Mouse (Mus musculus): ENCODE data around the gene Acbd4. TPM values are rescaled to one million over a fixed set of nuclear protein-coding genes. Genes with fewer than 3 reads are reported as not detected.

Acbd4 gene
- total RNA-seq, 1 experiment, result 14.0 TPM

DNA sequence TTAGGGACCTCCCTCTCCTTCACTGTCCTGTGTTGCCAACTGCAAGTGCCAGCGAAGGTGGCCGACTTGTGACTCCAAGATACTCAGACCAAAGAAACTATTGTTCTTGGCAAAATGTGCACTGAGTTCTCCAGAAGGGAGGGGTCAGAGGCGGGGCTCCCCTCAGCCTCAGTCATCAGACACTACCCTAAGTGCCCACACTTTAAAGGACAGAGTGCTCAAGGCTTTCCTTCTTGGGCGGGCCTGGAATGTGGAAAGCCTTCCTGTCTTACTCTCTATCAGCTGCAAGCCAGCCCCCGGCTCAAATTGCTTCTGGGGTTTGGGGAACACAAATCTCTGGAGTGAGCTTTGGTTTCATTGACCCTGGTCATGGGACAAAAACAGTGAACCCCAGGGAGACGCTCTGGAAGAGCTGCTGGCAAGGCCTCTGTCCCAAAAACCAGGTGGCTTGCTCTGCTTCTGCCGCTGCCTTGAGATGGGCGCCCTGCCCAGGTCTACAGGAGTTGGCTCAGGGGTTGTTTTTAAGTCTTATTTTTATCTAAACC lies 34.0 kb upstream of the Acbd4 start:
- Histone ChIP-seq H3K9ac (ENCODE audit: insufficient read depth, low read depth, low read length, poor library complexity, severe bottlenecking) (no peak overlapping the region), H3K36me3 (ENCODE audit: control insufficient read depth, insufficient read depth, low read length, poor library complexity, severe bottlenecking) (peaks cover 63% of the 10 kb centered on the region), H3K27ac (ENCODE audit: insufficient read depth, low read depth, low read length, poor library complexity, severe bottlenecking) (no peak overlapping the region), H3K4me3 (ENCODE audit: insufficient read depth in 1 of 2, low read depth in 1 of 2, low read length in 2 of 2, poor library complexity in 1 of 2, severe bottlenecking in 1 of 2) (no peak overlapping the region), H3K9me3 (ENCODE audit: control insufficient read depth, insufficient read depth, low read depth, low read length) (no peaks in the 10 kb centered on the region), H3K4me1 (ENCODE audit: control insufficient read depth in 2 of 2, insufficient read depth in 2 of 2, low read length in 2 of 2, poor library complexity in 1 of 2) (peaks cover 3 to 6% of the 10 kb centered on the region in 2 experiments; a peak in 2 of 4 replicates)
- peak; percentile 28 for DNase-seq (ENCODE audit: low read depth, low spot score)
- TF ChIP-seq CHD2 (IDR thresholded peaks at IDR 0.05; ENCODE audit: low read depth, low read length), result no peak
- no peak for TF ChIP-seq ZNF384 (IDR thresholded peaks at IDR 0.05; ENCODE audit: low read depth, low read length)
- no peak for TF ChIP-seq MAFK (IDR thresholded peaks at IDR 0.05; ENCODE audit: insufficient read depth, low read depth, low read length)
- no peak for TF ChIP-seq HCFC1 (IDR thresholded peaks at IDR 0.05; ENCODE audit: borderline replicate concordance, insufficient read depth, low read length)
- no peak for TF ChIP-seq ZC3H11A (IDR thresholded peaks at IDR 0.05; ENCODE audit: borderline replicate concordance, low read depth, low read length)
- in situ Hi-C loops (cut with MboI; ENCODE audit: low sequenced_read_pairs in 2 of 2, unreplicated experiment in 2 of 2), result no loop called here

DNA sequence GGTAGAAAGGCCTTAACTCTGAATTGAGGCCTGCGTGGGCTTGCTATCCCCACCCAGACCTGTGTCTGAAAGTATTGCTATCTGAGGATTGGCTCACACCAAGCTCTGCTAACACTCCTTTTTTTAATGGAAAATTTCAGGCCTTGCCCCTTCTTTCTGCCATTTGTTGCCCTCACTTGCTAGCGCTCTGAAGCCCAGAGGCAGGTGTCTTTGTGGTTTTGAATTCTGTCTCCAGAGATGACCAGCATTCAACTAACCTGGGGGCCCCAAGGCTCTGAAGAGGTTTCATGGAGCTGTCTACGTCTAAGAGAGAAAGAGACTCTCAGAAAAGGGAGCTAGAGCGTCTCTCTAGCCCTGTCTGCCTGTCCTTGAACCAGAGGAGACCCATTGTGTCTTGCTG lies 33.2 kb upstream of the Acbd4 start:
- TF ChIP-seq ZNF384 (IDR thresholded peaks at IDR 0.05; ENCODE audit: low read depth, low read length), result no peak
- TF ChIP-seq HCFC1 (IDR thresholded peaks at IDR 0.05; ENCODE audit: borderline replicate concordance, insufficient read depth, low read length), result no peak
- no peak for TF ChIP-seq CHD2 (IDR thresholded peaks at IDR 0.05; ENCODE audit: low read depth, low read length)
- TF ChIP-seq MAFK (IDR thresholded peaks at IDR 0.05; ENCODE audit: insufficient read depth, low read depth, low read length), result no peak
- no peak for TF ChIP-seq ZC3H11A (IDR thresholded peaks at IDR 0.05; ENCODE audit: borderline replicate concordance, low read depth, low read length)
- no peak for DNase-seq (ENCODE audit: low read depth, low spot score)
- Histone ChIP-seq H3K9ac (ENCODE audit: insufficient read depth, low read depth, low read length, poor library complexity, severe bottlenecking) (no peak overlapping the region), H3K9me3 (ENCODE audit: control insufficient read depth, insufficient read depth, low read depth, low read length) (no peaks in the 10 kb centered on the region), H3K27ac (ENCODE audit: insufficient read depth, low read depth, low read length, poor library complexity, severe bottlenecking) (no peak overlapping the region), H3K4me3 (ENCODE audit: insufficient read depth in 1 of 2, low read depth in 1 of 2, low read length in 2 of 2, poor library complexity in 1 of 2, severe bottlenecking in 1 of 2) (no peak overlapping the region), H3K36me3 (ENCODE audit: control insufficient read depth, insufficient read depth, low read length, poor library complexity, severe bottlenecking) (peaks cover 62% of the 10 kb centered on the region), H3K4me1 (ENCODE audit: control insufficient read depth in 2 of 2, insufficient read depth in 2 of 2, low read length in 2 of 2, poor library complexity in 1 of 2) (peaks cover 3 to 6% of the 10 kb centered on the region in 2 experiments; a peak in 2 of 4 replicates)
- in situ Hi-C loops (cut with MboI; ENCODE audit: low sequenced_read_pairs in 2 of 2, unreplicated experiment in 2 of 2), result no loop called here

DNA sequence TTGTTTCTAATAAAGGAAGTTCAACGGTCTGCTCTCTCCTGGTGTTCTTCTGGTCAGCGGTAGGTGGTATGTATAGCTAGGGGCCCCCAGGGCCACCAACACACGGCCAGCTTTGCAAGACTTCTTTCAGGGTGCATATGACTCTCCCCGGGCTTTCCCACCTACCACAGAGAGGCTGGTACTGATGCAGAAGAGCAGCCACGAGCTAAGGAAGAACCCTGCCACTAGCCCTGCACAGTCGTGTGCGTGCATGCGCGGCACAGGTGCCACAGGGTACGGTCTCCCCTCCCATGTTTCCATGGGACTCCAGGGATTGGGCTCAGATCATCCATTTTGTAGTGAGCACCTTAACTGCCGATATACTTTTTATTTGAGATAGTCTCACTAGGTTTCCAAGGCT lies 32.6 kb upstream of the Acbd4 start:
- Histone ChIP-seq H3K4me3 (ENCODE audit: insufficient read depth in 1 of 2, low read depth in 1 of 2, low read length in 2 of 2, poor library complexity in 1 of 2, severe bottlenecking in 1 of 2) (no peak overlapping the region), H3K36me3 (ENCODE audit: control insufficient read depth, insufficient read depth, low read length, poor library complexity, severe bottlenecking) (peaks cover 56% of the 10 kb centered on the region), H3K9me3 (ENCODE audit: control insufficient read depth, insufficient read depth, low read depth, low read length) (no peaks in the 10 kb centered on the region), H3K27ac (ENCODE audit: insufficient read depth, low read depth, low read length, poor library complexity, severe bottlenecking) (no peak overlapping the region), H3K9ac (ENCODE audit: insufficient read depth, low read depth, low read length, poor library complexity, severe bottlenecking) (no peak overlapping the region), H3K4me1 (ENCODE audit: control insufficient read depth in 2 of 2, insufficient read depth in 2 of 2, low read length in 2 of 2, poor library complexity in 1 of 2) (peaks cover 3 to 7% of the 10 kb centered on the region in 2 experiments; a peak in 2 of 4 replicates)
- no peak for DNase-seq (ENCODE audit: low read depth, low spot score)
- TF ChIP-seq ZC3H11A (IDR thresholded peaks at IDR 0.05; ENCODE audit: borderline replicate concordance, low read depth, low read length) (no peak), MAFK (IDR thresholded peaks at IDR 0.05; ENCODE audit: insufficient read depth, low read depth, low read length) (no peak), CHD2 (IDR thresholded peaks at IDR 0.05; ENCODE audit: low read depth, low read length) (no peak), HCFC1 (IDR thresholded peaks at IDR 0.05; ENCODE audit: borderline replicate concordance, insufficient read depth, low read length) (no peak), ZNF384 (IDR thresholded peaks at IDR 0.05; ENCODE audit: low read depth, low read length) (no peak)
- in situ Hi-C loops (cut with MboI; ENCODE audit: low sequenced_read_pairs in 2 of 2, unreplicated experiment in 2 of 2), result no loop called here

DNA sequence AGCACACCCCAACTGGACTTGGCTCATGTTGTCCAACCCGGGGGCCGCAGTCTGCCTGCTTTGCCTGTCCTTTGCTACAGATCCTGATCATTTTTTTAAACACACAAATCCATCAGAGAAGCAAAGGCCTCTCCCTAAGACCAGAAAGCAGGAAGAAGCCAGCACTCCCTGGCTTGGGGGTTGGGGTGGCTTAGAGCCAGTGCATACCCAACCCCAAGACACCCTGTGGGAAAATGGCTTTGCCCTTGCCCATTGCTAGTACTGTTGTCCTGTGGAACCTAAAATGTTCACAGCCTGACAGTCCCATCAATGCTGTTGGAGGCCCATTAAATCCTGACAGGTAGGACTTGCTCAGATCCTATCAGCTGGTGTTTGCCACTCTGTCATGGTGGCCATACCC lies 31.8 kb upstream of the Acbd4 start:
- H3K36me3 ChIP-seq (ENCODE audit: control insufficient read depth, insufficient read depth, low read length, poor library complexity, severe bottlenecking), result peaks cover 47% of the 10 kb centered on the region
- H3K9me3 ChIP-seq (ENCODE audit: control insufficient read depth, insufficient read depth, low read depth, low read length), result no peaks in the 10 kb centered on the region
- H3K27ac ChIP-seq (ENCODE audit: insufficient read depth, low read depth, low read length, poor library complexity, severe bottlenecking), result no peak overlapping the region
- in situ Hi-C loops (cut with MboI; ENCODE audit: low sequenced_read_pairs in 2 of 2, unreplicated experiment in 2 of 2), result no loop called here
- TF ChIP-seq ZNF384 (IDR thresholded peaks at IDR 0.05; ENCODE audit: low read depth, low read length), result no peak
- TF ChIP-seq HCFC1 (IDR thresholded peaks at IDR 0.05; ENCODE audit: borderline replicate concordance, insufficient read depth, low read length), result no peak
- TF ChIP-seq ZC3H11A (IDR thresholded peaks at IDR 0.05; ENCODE audit: borderline replicate concordance, low read depth, low read length), result no peak
- no peak for TF ChIP-seq CHD2 (IDR thresholded peaks at IDR 0.05; ENCODE audit: low read depth, low read length)
- TF ChIP-seq MAFK (IDR thresholded peaks at IDR 0.05; ENCODE audit: insufficient read depth, low read depth, low read length), result no peak
- H3K4me3 ChIP-seq (ENCODE audit: insufficient read depth in 1 of 2, low read depth in 1 of 2, low read length in 2 of 2, poor library complexity in 1 of 2, severe bottlenecking in 1 of 2), result no peak overlapping the region
- peaks cover 3 to 14% of the 10 kb centered on the region in 2 experiments; a peak in 2 of 4 replicates for H3K4me1 ChIP-seq (ENCODE audit: control insufficient read depth in 2 of 2, insufficient read depth in 2 of 2, low read length in 2 of 2, poor library complexity in 1 of 2)
- no peak for DNase-seq (ENCODE audit: low read depth, low spot score)
- no peak overlapping the region for H3K9ac ChIP-seq (ENCODE audit: insufficient read depth, low read depth, low read length, poor library complexity, severe bottlenecking)
